Mouse (Mus musculus) c-Kit-positive CD71-positive TER-119-positive erythroid progenitor cells, embryonic 14.5 days (primary cell): ENCODE results near the gene Kif14.
"Not testable (repeated sequence)": the region's sequence is repeated elsewhere in the genome, so short reads cannot be mapped to it uniquely, and the experiment has no call there.

ENCODE experiments used
- DNase-seq: peaks from one replicate; pipeline ENCODE4 v3.0.0-alpha.2; 2013; ENCODE audit warnings: low spot score

Kif14 gene

GRCm38 (mm10) chr1:136556643-136557042 lies 90.5 kb downstream of the Kif14 start:
- not testable (repeated sequence) for DNase-seq

- DNase-seq: no peak
These were observed 91.3 kb downstream of the Kif14 start for GRCm38 (mm10) chr1:136557436-136557835.

- DNase-seq: no peak
These were observed 92.6 kb downstream of the Kif14 start for GRCm38 (mm10) chr1:136558762-136559161.

- no peak for DNase-seq
These were observed 93.1 kb downstream of the Kif14 start for GRCm38 (mm10) chr1:136559284-136559683.

GRCm38 (mm10) chr1:136559774-136560173 lies 93.6 kb downstream of the Kif14 start:
- DNase-seq: no peak

- no peak for DNase-seq
These were observed 95.7 kb downstream of the Kif14 start for GRCm38 (mm10) chr1:136561823-136562222.

GRCm38 (mm10) chr1:136563149-136563548 lies 97.0 kb downstream of the Kif14 start:
- no peak for DNase-seq

GRCm38 (mm10) chr1:136564963-136565362 lies 98.8 kb downstream of the Kif14 start:
- no peak for DNase-seq

GRCm38 (mm10) chr1:136566386-136566785 lies 100.2 kb downstream of the Kif14 start:
- no peak for DNase-seq

GRCm38 (mm10) chr1:136567641-136568040 lies 101.5 kb downstream of the Kif14 start:
- DNase-seq: no peak

GRCm38 (mm10) chr1:136568738-136569194 lies 102.6 kb downstream of the Kif14 start:
- DNase-seq: no peak

- DNase-seq: no peak
These were observed 103.1 kb downstream of the Kif14 start for GRCm38 (mm10) chr1:136569206-136569605.

- DNase-seq: no peak
These were observed 103.6 kb downstream of the Kif14 start for GRCm38 (mm10) chr1:136569626-136570297.

GRCm38 (mm10) chr1:136570298-136570653 lies 104.1 kb downstream of the Kif14 start:
- no peak for DNase-seq

GRCm38 (mm10) chr1:136570976-136571375 lies 104.8 kb downstream of the Kif14 start:
- no peak for DNase-seq

- DNase-seq: no peak
These were observed 105.4 kb downstream of the Kif14 start for GRCm38 (mm10) chr1:136571530-136571929.

GRCm38 (mm10) chr1:136577890-136578663 lies 111.9 kb downstream of the Kif14 start:
- no peak for DNase-seq

- no peak for DNase-seq
These were observed 113.2 kb downstream of the Kif14 start for GRCm38 (mm10) chr1:136579360-136579759.

GRCm38 (mm10) chr1:136580266-136580665 lies 114.1 kb downstream of the Kif14 start:
- DNase-seq: no peak
